Mouse (Mus musculus) lung, embryonic 16.5 days (tissue): ENCODE measurements around the gene Cacna1c. TPM values are rescaled to one million over a fixed set of nuclear protein-coding genes. Genes with fewer than 3 reads are reported as not detected.
"Not testable (repeated sequence)": the region's sequence is repeated elsewhere in the genome, so short reads cannot be mapped to it uniquely, and the experiment has no call there.

ENCODE experiments used
- ATAC-seq: fragments of 200-750 bp; cut with Nextera tagmentation; 2 replicates; pipeline ENCODE4 v1.8.0; 2017; ENCODE audit warnings: low read depth, mild to moderate bottlenecking, moderate library complexity
- H3K27ac ChIP-seq: fragments of 300-500 bp; sonication (generic); 2 replicates; pipeline ENCODE4 v1.5.1; 2014; ENCODE audit warnings: mild to moderate bottlenecking, control low read depth, low read length
- H3K27me3 ChIP-seq: fragments of 300-500 bp; sonication (generic); 2 replicates; pipeline ENCODE4 v1.6.1; 2014; ENCODE audit warnings: low read depth, low read length, mixed read lengths; ENCODE audit not compliant: control insufficient read depth, insufficient read depth
- H3K36me3 ChIP-seq: fragments of 300-500 bp; sonication (generic); 2 replicates; pipeline ENCODE4 v1.6.1; 2014; ENCODE audit warnings: low read length; ENCODE audit not compliant: control insufficient read depth, insufficient read depth
- H3K4me1 ChIP-seq: fragments of 300-500 bp; sonication (generic); replicated peaks from 2 replicates; pipeline ENCODE4 v1.6.1; 2014; ENCODE audit warnings: low read length, mixed read lengths; ENCODE audit not compliant: control insufficient read depth, insufficient read depth
- H3K4me2 ChIP-seq: fragments of 300-500 bp; sonication (generic); 2 replicates; pipeline ENCODE4 v1.6.1; 2014; ENCODE audit warnings: low read depth, low read length, control low read depth
- H3K4me3 ChIP-seq: fragments of 300-500 bp; sonication (generic); 2 replicates; pipeline ENCODE4 v1.5.1; 2014; ENCODE audit warnings: mild to moderate bottlenecking, low read length, control low read depth
- H3K9ac ChIP-seq: fragments of 300-500 bp; sonication (generic); 2 replicates; pipeline ENCODE4 v1.6.1; 2014; ENCODE audit warnings: low read length, control low read depth
- H3K9me3 ChIP-seq: fragments of 300-500 bp; sonication (generic); 2 replicates; pipeline ENCODE4 v1.6.1; 2016; ENCODE audit warnings: low read length; ENCODE audit not compliant: control insufficient read depth
- WGBS: fragments of 180-500 bp; shearing (Covaris S2); extraction: QIAGEN DNeasy Blood & Tissue Kit; methylation state at CpG from one replicate; pipeline ENCODE4 v1.1.7; 2014; 5-methylcytosine and 5-hydroxymethylcytosine counted together
- polyA plus RNA-seq: library from polyadenylated mRNA; unstranded; fragments of >200 nt; fragmentation: Nextera tagmentation; extraction: Ambion mirVana; gene quantifications from 2 replicates; pipeline ENCODE4 v1.2.1, GENCODE M21; 2015

The Cacna1c gene
- polyA plus RNA-seq, 1 experiment from 2014 or later: 5.8 TPM

- H3K4me1 ChIP-seq: no peaks in the 10 kb centered on the region
- 65% methylated on average over 7 of the region's 7 CpGs for WGBS
- H3K9me3 ChIP-seq: no peaks in the 10 kb centered on the region
- H3K36me3 ChIP-seq: 0 out of 2 replicates have a peak, but pooled peaks cover 2% of the 10 kb centered on the region
- ATAC-seq: no peak
- no peaks in the 10 kb centered on the region for H3K27me3 ChIP-seq
- no peak overlapping the region for H3K27ac ChIP-seq
- no peak overlapping the region for H3K9ac ChIP-seq
- no peak overlapping the region for H3K4me3 ChIP-seq
- H3K4me2 ChIP-seq: no peak overlapping the region
These were observed 590.2 kb downstream of the Cacna1c start for GRCm38 (mm10) chr6:118605974-118606373.

GRCm38 (mm10) chr6:118603825-118604224, 592.4 kb downstream of the Cacna1c start:
- no peak for ATAC-seq
- Histone ChIP-seq H3K27me3 (no peaks in the 10 kb centered on the region), H3K4me2 (no peak overlapping the region), H3K4me3 (no peak overlapping the region), H3K9ac (no peak overlapping the region), H3K9me3 (no peaks in the 10 kb centered on the region), H3K4me1 (no peaks in the 10 kb centered on the region), H3K27ac (no peak overlapping the region), H3K36me3 (no peaks in the 10 kb centered on the region)
- 88% methylated on average over 7 of the region's 7 CpGs for WGBS

GRCm38 (mm10) chr6:118595681-118596055, 600.5 kb downstream of the Cacna1c start:
- H3K4me3 ChIP-seq: no peak overlapping the region
- H3K9me3 ChIP-seq: no peaks in the 10 kb centered on the region
- H3K9ac ChIP-seq: no peak overlapping the region
- 67% methylated on average over 9 of the region's 9 CpGs for WGBS
- H3K4me2 ChIP-seq: no peak overlapping the region
- no peaks in the 10 kb centered on the region; the same call in 1 of the 2 replicates for H3K36me3 ChIP-seq
- no peaks in the 10 kb centered on the region; the same call in 1 of the 2 replicates for H3K4me1 ChIP-seq
- H3K27me3 ChIP-seq: no peaks in the 10 kb centered on the region
- H3K27ac ChIP-seq: no peak overlapping the region
- no peak for ATAC-seq

- Histone ChIP-seq H3K9ac (no peak overlapping the region), H3K4me3 (no peak overlapping the region), H3K36me3 (no peaks in the 10 kb centered on the region; the same call in 1 of the 2 replicates), H3K4me1 (no peaks in the 10 kb centered on the region; the same call in 1 of the 2 replicates), H3K4me2 (no peak overlapping the region), H3K27ac (no peak overlapping the region), H3K9me3 (no peaks in the 10 kb centered on the region), H3K27me3 (no peaks in the 10 kb centered on the region)
- ATAC-seq: no peak
- WGBS: 63% methylated on average over 10 of the region's 10 CpGs
These were observed 601.2 kb downstream of the Cacna1c start for GRCm38 (mm10) chr6:118594833-118595680.

GRCm38 (mm10) chr6:118594070-118594469, 602.1 kb downstream of the Cacna1c start:
- Histone ChIP-seq H3K9ac (peak overlapping the region; percentile 52), H3K27me3 (no peaks in the 10 kb centered on the region), H3K4me2 (peak overlapping the region; percentile 51), H3K4me3 (peak overlapping the region; percentile 40), H3K9me3 (no peaks in the 10 kb centered on the region), H3K4me1 (no peaks in the 10 kb centered on the region; the same call in 1 of the 2 replicates), H3K27ac (no peak overlapping the region), H3K36me3 (no peaks in the 10 kb centered on the region; the same call in 1 of the 2 replicates)
- peak; percentile 41 for ATAC-seq
- 36% methylated on average over 10 of the region's 10 CpGs for WGBS

- H3K4me3 ChIP-seq: peak overlapping the region; percentile 40
- H3K27ac ChIP-seq: no peak overlapping the region
- H3K4me1 ChIP-seq: no peaks in the 10 kb centered on the region; the same call in 1 of the 2 replicates
- 16% methylated on average over 34 of the region's 34 CpGs for WGBS
- H3K4me2 ChIP-seq: peak overlapping the region; percentile 51
- H3K9ac ChIP-seq: peak overlapping the region; percentile 52
- peak; percentile 85 for ATAC-seq
- no peaks in the 10 kb centered on the region; the same call in 1 of the 2 replicates for H3K36me3 ChIP-seq
- no peaks in the 10 kb centered on the region for H3K27me3 ChIP-seq
- H3K9me3 ChIP-seq: no peaks in the 10 kb centered on the region
These were observed 602.7 kb downstream of the Cacna1c start for GRCm38 (mm10) chr6:118593377-118594061.

DNA sequence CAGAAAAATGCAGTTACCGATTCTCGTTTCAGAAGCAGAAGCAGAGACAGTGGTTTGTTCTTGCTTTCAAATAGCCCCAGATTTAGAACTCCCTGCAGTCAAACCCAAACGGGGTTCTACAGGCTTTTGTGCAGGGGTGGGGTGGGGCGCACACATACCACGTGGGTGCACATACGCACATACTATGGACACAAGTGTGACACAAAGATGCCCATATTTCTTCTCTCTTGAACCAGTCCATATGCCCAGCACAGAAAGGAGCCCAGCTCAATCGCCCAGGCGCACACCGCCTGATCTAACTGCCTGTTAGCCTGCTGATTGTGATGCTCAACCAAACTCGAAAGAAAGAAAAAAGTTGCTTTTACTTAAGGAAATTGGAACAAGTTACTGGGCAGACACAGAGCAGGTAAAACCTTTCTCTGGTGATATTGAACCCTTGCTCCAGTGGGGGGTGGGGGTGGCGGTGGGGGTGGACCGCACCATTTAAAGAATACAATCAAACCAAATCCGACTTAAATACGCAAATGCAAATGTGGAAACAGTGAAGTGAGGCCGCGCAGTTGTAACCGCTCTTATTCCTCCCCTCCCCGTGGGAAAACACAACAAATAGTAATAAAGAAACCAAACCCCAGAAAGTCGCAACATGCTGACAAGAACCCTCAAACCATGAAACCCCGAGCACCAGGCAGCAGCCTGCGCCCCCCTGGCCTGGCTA, 603.4 kb downstream of the Cacna1c start:
- H3K9me3 ChIP-seq: no peaks in the 10 kb centered on the region
- no peaks in the 10 kb centered on the region; the same call in 1 of the 2 replicates for H3K4me1 ChIP-seq
- peak overlapping the region; percentile 51 for H3K4me2 ChIP-seq
- ATAC-seq: no peak
- peak overlapping the region; percentile 40 for H3K4me3 ChIP-seq
- peak overlapping the region; percentile 52 for H3K9ac ChIP-seq
- H3K27me3 ChIP-seq: no peaks in the 10 kb centered on the region
- no peak overlapping the region for H3K27ac ChIP-seq
- WGBS: 38% methylated on average over 21 of the region's 21 CpGs
- H3K36me3 ChIP-seq: no peaks in the 10 kb centered on the region; the same call in 1 of the 2 replicates

- H3K27ac ChIP-seq, H3K4me2 ChIP-seq, H3K4me1 ChIP-seq, H3K9me3 ChIP-seq, ATAC-seq, H3K27me3 ChIP-seq, H3K36me3 ChIP-seq, H3K9ac ChIP-seq, H3K4me3 ChIP-seq: not testable (repeated sequence)
- WGBS: 76% methylated on average over 4 of the region's 4 CpGs
These were observed 617.5 kb downstream of the Cacna1c start for GRCm38 (mm10) chr6:118578741-118579140.
